Mouse (Mus musculus): ENCODE data around the gene Rorb. TPM values are rescaled to one million over a fixed set of nuclear protein-coding genes. Genes with fewer than 3 reads are reported as not detected.

The Rorb gene
- total and polyA plus RNA-seq, 3 experiments, result not detected

DNA sequence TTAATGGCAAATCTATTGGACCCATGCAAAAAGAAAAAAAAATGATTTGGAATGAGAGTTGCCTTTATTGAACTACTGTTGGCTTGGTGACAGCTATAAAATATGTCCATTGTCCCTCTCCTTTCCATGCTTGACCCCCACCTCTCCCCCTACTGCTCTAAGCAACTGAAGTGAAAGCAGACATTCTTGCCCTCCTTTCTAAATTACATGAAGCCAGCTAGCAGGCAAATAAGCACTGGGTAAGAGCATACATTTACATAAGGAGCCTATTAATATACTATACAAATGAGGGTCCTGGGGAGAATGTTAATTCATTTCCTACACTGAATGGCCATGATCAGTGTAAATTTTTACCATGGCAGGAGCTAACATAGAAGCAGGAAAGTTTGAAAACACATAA, 212.8 kb downstream of the Rorb start:
- no peaks in the 10 kb centered on the region for H3K79me2 ChIP-seq (replicated peaks; ENCODE audit: control insufficient read depth, extremely low read depth, insufficient read depth, poor library complexity, severe bottlenecking)
- H3K9me3 ChIP-seq (replicated peaks; ENCODE audit: low read length), result no peaks in the 10 kb centered on the region
- H3K4me2 ChIP-seq (ENCODE audit: insufficient read depth, low read depth, poor library complexity, severe bottlenecking), result no peak overlapping the region
- no peak overlapping the region for H3K4me3 ChIP-seq (replicated peaks in 1 of 3; ENCODE audit: low read depth in 2 of 3, low read length in 2 of 3, poor library complexity in 1 of 3)
- H3K4me1 ChIP-seq (ENCODE audit: control insufficient read depth in 1 of 2, insufficient read depth in 2 of 2), result 0 out of 4 replicates have a peak, but pooled peaks cover 0 to 4% of the 10 kb centered on the region in 2 experiments
- H3K27me3 ChIP-seq (replicated peaks), result no peaks in the 10 kb centered on the region
- in situ Hi-C loops (cut with MboI; ENCODE audit: low pct_ligation_motif_present, low pct_unique_long_range_greater_than_20kb, low sequenced_read_pairs), result no loop called here
- DNase-seq (ENCODE audit: extremely low read depth), result no peak
- TF ChIP-seq MYC (IDR thresholded peaks at IDR 0.05; ENCODE audit: low read depth, low read length) (no peak), NELFE (IDR thresholded peaks at IDR 0.05; ENCODE audit: low read depth, low read length) (no peak), MEF2A (IDR thresholded peaks at IDR 0.05; ENCODE audit: borderline replicate concordance, low read depth, low read length) (no peak), BHLHE40 (IDR thresholded peaks at IDR 0.05; ENCODE audit: low read depth, low read length) (no peak), HCFC1 (IDR thresholded peaks at IDR 0.05; ENCODE audit: low read depth, low read length) (no peak), POLR2A (IDR thresholded peaks at IDR 0.05; ENCODE audit: low read depth, low read length) (no peak), SIN3A (IDR thresholded peaks at IDR 0.05; ENCODE audit: low read length) (no peak), PAX5 (IDR thresholded peaks at IDR 0.05; ENCODE audit: low read length) (no peak), CTCF (conservative IDR thresholded peaks at IDR 0.05 in 1 of 2, IDR thresholded peaks at IDR 0.05 in 1 of 2; ENCODE audit: low read depth in 2 of 2, low read length in 2 of 2) (no peak), ZNF384 (IDR thresholded peaks at IDR 0.05; ENCODE audit: low read depth, low read length) (no peak), ETS1 (conservative IDR thresholded peaks at IDR 0.05; ENCODE audit: low read depth, low read length) (no peak), MXI1 (IDR thresholded peaks at IDR 0.05; ENCODE audit: low read depth, low read length) (no peak), RAD21 (IDR thresholded peaks at IDR 0.05; ENCODE audit: low read depth, low read length) (no peak), USF2 (conservative IDR thresholded peaks at IDR 0.05; ENCODE audit: low read depth, low read length) (no peak), USF1 (IDR thresholded peaks at IDR 0.05; ENCODE audit: low read depth, low read length) (no peak)
- H3K9ac ChIP-seq (ENCODE audit: insufficient read depth, low read depth), result no peak overlapping the region
- H3K27ac ChIP-seq (ENCODE audit: insufficient read depth, low read depth), result no peak overlapping the region
- H3K36me3 ChIP-seq (replicated peaks in 1 of 2; ENCODE audit: control insufficient read depth in 1 of 2, insufficient read depth in 1 of 2, low read length in 1 of 2), result no peaks in the 10 kb centered on the region
- dilution Hi-C loops (cut with MboI; ENCODE audit: extremely low pct_ligation_motif_present, extremely low pct_unique_long_range_greater_than_20kb, low sequenced_read_pairs), result no loop called here

DNA sequence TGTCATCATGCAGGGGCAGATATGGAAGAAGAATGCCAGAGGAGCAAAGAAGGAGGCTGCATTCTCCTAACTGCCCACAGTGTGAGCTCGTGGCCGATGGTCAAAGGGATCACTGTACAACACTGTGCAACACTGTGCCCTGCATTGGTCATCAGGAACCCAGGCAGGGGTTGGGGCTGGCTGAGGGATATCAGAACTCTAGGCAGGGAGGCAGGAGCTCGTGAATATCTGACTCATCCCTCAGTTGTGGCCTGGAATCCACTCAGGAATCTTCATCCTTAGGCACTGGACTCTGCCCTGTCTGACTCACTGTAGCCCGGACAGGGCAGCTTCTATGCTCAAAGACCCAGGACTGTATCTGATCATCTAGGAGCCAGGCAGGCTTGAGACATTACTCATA, 220.8 kb downstream of the Rorb start:
- Histone ChIP-seq H3K27ac (ENCODE audit: insufficient read depth, low read depth) (no peak overlapping the region), H3K4me1 (ENCODE audit: control insufficient read depth in 1 of 2, insufficient read depth in 2 of 2) (no peaks in the 10 kb centered on the region), H3K4me2 (ENCODE audit: insufficient read depth, low read depth, poor library complexity, severe bottlenecking) (no peak overlapping the region), H3K9me3 (replicated peaks; ENCODE audit: low read length) (no peaks in the 10 kb centered on the region), H3K36me3 (replicated peaks in 1 of 2; ENCODE audit: control insufficient read depth in 1 of 2, insufficient read depth in 1 of 2, low read length in 1 of 2) (no peaks in the 10 kb centered on the region), H3K4me3 (replicated peaks in 1 of 3; ENCODE audit: low read depth in 2 of 3, low read length in 2 of 3, poor library complexity in 1 of 3) (no peak overlapping the region), H3K27me3 (replicated peaks) (no peaks in the 10 kb centered on the region), H3K9ac (ENCODE audit: insufficient read depth, low read depth) (no peak overlapping the region), H3K79me2 (replicated peaks; ENCODE audit: control insufficient read depth, extremely low read depth, insufficient read depth, poor library complexity, severe bottlenecking) (no peaks in the 10 kb centered on the region)
- TF ChIP-seq ZC3H11A (IDR thresholded peaks at IDR 0.05; ENCODE audit: low read depth, low read length), result no peak
- no peak for TF ChIP-seq RCOR1 (conservative IDR thresholded peaks at IDR 0.05; ENCODE audit: low read depth, low read length)
- no peak for TF ChIP-seq USF2 (conservative IDR thresholded peaks at IDR 0.05; ENCODE audit: low read depth, low read length)
- TF ChIP-seq SIN3A (IDR thresholded peaks at IDR 0.05; ENCODE audit: low read length), result no peak
- TF ChIP-seq NELFE (IDR thresholded peaks at IDR 0.05; ENCODE audit: low read depth, low read length), result no peak
- TF ChIP-seq PAX5 (IDR thresholded peaks at IDR 0.05; ENCODE audit: low read length), result no peak
- TF ChIP-seq ZNF384 (IDR thresholded peaks at IDR 0.05; ENCODE audit: low read depth, low read length), result no peak
- TF ChIP-seq CTCF (conservative IDR thresholded peaks at IDR 0.05 in 1 of 2, IDR thresholded peaks at IDR 0.05 in 1 of 2; ENCODE audit: low read depth in 2 of 2, low read length in 2 of 2), result no peak
- TF ChIP-seq GABPA (IDR thresholded peaks at IDR 0.05; ENCODE audit: insufficient replicate concordance, low read depth, low read length), result no peak
- no peak for TF ChIP-seq MEF2A (IDR thresholded peaks at IDR 0.05; ENCODE audit: borderline replicate concordance, low read depth, low read length)
- dilution Hi-C loops (cut with MboI; ENCODE audit: extremely low pct_ligation_motif_present, extremely low pct_unique_long_range_greater_than_20kb, low sequenced_read_pairs), result no loop called here
- in situ Hi-C loops (cut with MboI; ENCODE audit: low pct_ligation_motif_present, low pct_unique_long_range_greater_than_20kb, low sequenced_read_pairs), result no loop called here
- no peak for DNase-seq (ENCODE audit: extremely low read depth)

Measured in CH12.LX (cell line).